Mouse (Mus musculus): Measurements from ENCODE around the gene Bag3.

DNA sequence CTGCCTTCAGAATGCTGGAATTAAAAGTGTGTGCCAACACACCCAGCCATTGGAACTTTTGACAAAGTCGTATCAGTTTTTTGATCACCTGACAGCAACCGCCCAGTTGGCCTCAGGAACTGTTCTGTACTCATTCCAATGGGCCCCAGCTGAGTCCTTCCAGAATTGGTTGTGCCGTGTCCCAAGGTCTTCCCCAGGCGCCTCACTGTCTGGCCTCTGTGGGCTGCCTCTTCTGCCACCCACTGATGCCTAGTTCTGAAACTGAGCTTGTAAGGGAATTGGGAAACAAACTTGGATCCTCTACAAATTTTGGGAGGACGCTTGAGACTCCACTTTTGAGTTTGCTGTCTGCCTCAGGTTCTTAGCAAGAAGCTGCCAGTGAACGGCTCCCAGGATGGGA is 23.6 kb upstream of the Bag3 start:
- TF ChIP-seq POLR2A (IDR thresholded peaks at IDR 0.05; ENCODE audit: borderline replicate concordance, extremely low read depth, insufficient read depth, insufficient read length, poor library complexity, severe bottlenecking) (no peak), CTCF (IDR thresholded peaks at IDR 0.05; ENCODE audit: borderline replicate concordance, extremely low read depth, insufficient read depth, insufficient read length) (no peak)

Measured in brain, embryonic 14.5 days (tissue).